Mouse (Mus musculus): ENCODE data around the gene Fam107a. TPM values are rescaled to one million over a fixed set of nuclear protein-coding genes. Genes with fewer than 3 reads are reported as not detected.

Fam107a gene
- polyA plus RNA-seq, 1 experiment from 2014 or later: 0.45 TPM

- H3K4me1 ChIP-seq (ENCODE audit: control insufficient read depth, insufficient read depth, low read length): no peaks in the 10 kb centered on the region
- ATAC-seq (replicated peaks; ENCODE audit: extremely low read depth, insufficient read depth, low FRiP score): no peak
- H3K4me2 ChIP-seq (ENCODE audit: low read depth, low read length): no peak overlapping the region
- H3K36me3 ChIP-seq (ENCODE audit: control insufficient read depth, insufficient read depth): no peaks in the 10 kb centered on the region
- H3K4me3 ChIP-seq (ENCODE audit: low read length): no peak overlapping the region
- no peaks in the 10 kb centered on the region for H3K9me3 ChIP-seq (replicated peaks; ENCODE audit: control insufficient read depth, low read length)
- WGBS: 67% methylated on average over 6 of the region's 6 CpGs
- no peak overlapping the region for H3K27ac ChIP-seq (ENCODE audit: low read length)
- no peak overlapping the region for H3K9ac ChIP-seq (ENCODE audit: low read length)
- peaks cover 3% of the 10 kb centered on the region; the same call in 1 of the 2 replicates for H3K27me3 ChIP-seq (ENCODE audit: control insufficient read depth, insufficient read depth, low read length)
Measured at GRCm38 (mm10) chr14:8256072-8256471, 61.8 kb downstream of the Fam107a start.

- H3K27ac ChIP-seq (ENCODE audit: low read length): no peak overlapping the region
- ATAC-seq (replicated peaks; ENCODE audit: extremely low read depth, insufficient read depth, low FRiP score): peak; percentile 57
- H3K36me3 ChIP-seq (ENCODE audit: control insufficient read depth, insufficient read depth): no peaks in the 10 kb centered on the region
- H3K27me3 ChIP-seq (ENCODE audit: control insufficient read depth, insufficient read depth, low read length): peaks cover 3% of the 10 kb centered on the region; the same call in 1 of the 2 replicates
- WGBS: 52% methylated on average over 7 of the region's 7 CpGs
- H3K9me3 ChIP-seq (replicated peaks; ENCODE audit: control insufficient read depth, low read length): no peaks in the 10 kb centered on the region
- H3K4me2 ChIP-seq (ENCODE audit: low read depth, low read length): no peak overlapping the region; the same call in 1 of the 2 replicates
- H3K4me3 ChIP-seq (ENCODE audit: low read length): no peak overlapping the region
- no peaks in the 10 kb centered on the region for H3K4me1 ChIP-seq (ENCODE audit: control insufficient read depth, insufficient read depth, low read length)
- H3K9ac ChIP-seq (ENCODE audit: low read length): no peak overlapping the region
Measured at GRCm38 (mm10) chr14:8255076-8255729, 62.6 kb downstream of the Fam107a start.

- 91% methylated on average over 8 of the region's 8 CpGs for WGBS
- no peaks in the 10 kb centered on the region for H3K9me3 ChIP-seq (replicated peaks; ENCODE audit: control insufficient read depth, low read length)
- H3K4me2 ChIP-seq (ENCODE audit: low read depth, low read length): no peak overlapping the region
- no peak for ATAC-seq (replicated peaks; ENCODE audit: extremely low read depth, insufficient read depth, low FRiP score)
- no peaks in the 10 kb centered on the region for H3K27me3 ChIP-seq (ENCODE audit: control insufficient read depth, insufficient read depth, low read length)
- no peak overlapping the region for H3K4me3 ChIP-seq (ENCODE audit: low read length)
- no peak overlapping the region for H3K9ac ChIP-seq (ENCODE audit: low read length)
- H3K36me3 ChIP-seq (ENCODE audit: control insufficient read depth, insufficient read depth): no peaks in the 10 kb centered on the region
- no peaks in the 10 kb centered on the region for H3K4me1 ChIP-seq (ENCODE audit: control insufficient read depth, insufficient read depth, low read length)
- H3K27ac ChIP-seq (ENCODE audit: low read length): no peak overlapping the region
Measured at GRCm38 (mm10) chr14:8251330-8251885, 66.4 kb downstream of the Fam107a start.

GRCm38 (mm10) chr14:8250141-8250871 is 67.5 kb downstream of the Fam107a start:
- Histone ChIP-seq H3K4me2 (ENCODE audit: low read depth, low read length) (no peak overlapping the region), H3K4me3 (ENCODE audit: low read length) (no peak overlapping the region), H3K4me1 (ENCODE audit: control insufficient read depth, insufficient read depth, low read length) (no peaks in the 10 kb centered on the region), H3K36me3 (ENCODE audit: control insufficient read depth, insufficient read depth) (no peaks in the 10 kb centered on the region), H3K27ac (ENCODE audit: low read length) (no peak overlapping the region), H3K9me3 (replicated peaks; ENCODE audit: control insufficient read depth, low read length) (no peaks in the 10 kb centered on the region), H3K27me3 (ENCODE audit: control insufficient read depth, insufficient read depth, low read length) (no peaks in the 10 kb centered on the region), H3K9ac (ENCODE audit: low read length) (no peak overlapping the region)
- no peak for ATAC-seq (replicated peaks; ENCODE audit: extremely low read depth, insufficient read depth, low FRiP score)
- WGBS: 59% methylated on average over 9 of the region's 9 CpGs

GRCm38 (mm10) chr14:8249206-8249605 is 68.6 kb downstream of the Fam107a start:
- no peak for ATAC-seq (replicated peaks; ENCODE audit: extremely low read depth, insufficient read depth, low FRiP score)
- H3K27me3 ChIP-seq (ENCODE audit: control insufficient read depth, insufficient read depth, low read length): no peaks in the 10 kb centered on the region
- no peak overlapping the region for H3K4me3 ChIP-seq (ENCODE audit: low read length)
- H3K4me1 ChIP-seq (ENCODE audit: control insufficient read depth, insufficient read depth, low read length): no peaks in the 10 kb centered on the region
- H3K9me3 ChIP-seq (replicated peaks; ENCODE audit: control insufficient read depth, low read length): no peaks in the 10 kb centered on the region
- H3K9ac ChIP-seq (ENCODE audit: low read length): no peak overlapping the region
- H3K27ac ChIP-seq (ENCODE audit: low read length): no peak overlapping the region
- WGBS: 84% methylated on average over 1 of the region's 1 CpGs
- no peak overlapping the region for H3K4me2 ChIP-seq (ENCODE audit: low read depth, low read length)
- H3K36me3 ChIP-seq (ENCODE audit: control insufficient read depth, insufficient read depth): no peaks in the 10 kb centered on the region

- Histone ChIP-seq H3K4me3 (ENCODE audit: low read length) (no peak overlapping the region), H3K27ac (ENCODE audit: low read length) (no peak overlapping the region), H3K27me3 (ENCODE audit: control insufficient read depth, insufficient read depth, low read length) (no peaks in the 10 kb centered on the region), H3K36me3 (ENCODE audit: control insufficient read depth, insufficient read depth) (no peaks in the 10 kb centered on the region), H3K9ac (ENCODE audit: low read length) (no peak overlapping the region), H3K4me2 (ENCODE audit: low read depth, low read length) (no peak overlapping the region), H3K4me1 (ENCODE audit: control insufficient read depth, insufficient read depth, low read length) (no peaks in the 10 kb centered on the region), H3K9me3 (replicated peaks; ENCODE audit: control insufficient read depth, low read length) (no peaks in the 10 kb centered on the region)
- 81% methylated on average over 8 of the region's 8 CpGs for WGBS
- ATAC-seq (replicated peaks; ENCODE audit: extremely low read depth, insufficient read depth, low FRiP score): no peak
Measured at GRCm38 (mm10) chr14:8246878-8247277, 70.9 kb downstream of the Fam107a start.

Other genes with a start within 250 kb of the Fam107a start
- gene Rpp14, start 237.7 kb downstream of the Fam107a start, polyA plus RNA-seq (2015; fragmentation: Nextera tagmentation; extraction: Ambion mirVana): 39.7 and 47.7 TPM in 2 replicates
- 34.9 and 38.3 TPM in 2 replicates for gene Pxk, start 219.8 kb downstream of the Fam107a start, polyA plus RNA-seq (2015; fragmentation: Nextera tagmentation; extraction: Ambion mirVana)
- 682 and 733 TPM in 2 replicates for gene Pdhb, start 145.0 kb downstream of the Fam107a start, polyA plus RNA-seq (2015; fragmentation: Nextera tagmentation; extraction: Ambion mirVana)
- gene Kctd6, start 103.9 kb downstream of the Fam107a start, polyA plus RNA-seq (2015; fragmentation: Nextera tagmentation; extraction: Ambion mirVana): 2.5 and 4.5 TPM in 2 replicates
- gene Acox2, start 58.7 kb downstream of the Fam107a start, polyA plus RNA-seq (2015; fragmentation: Nextera tagmentation; extraction: Ambion mirVana): 0.45 and 0.67 TPM in 2 replicates
- 0.66 and 1.1 TPM in 2 replicates for gene Oit1, start 60.7 kb upstream of the Fam107a start, polyA plus RNA-seq (2015; fragmentation: Nextera tagmentation; extraction: Ambion mirVana)

Measured in heart, embryonic 16.5 days (tissue).